In genomic region chr10:34326701-34327100, GRCm38 (mm10) we compare ENCODE assay signal across 9 mouse cellular contexts. TPM values are rescaled to one million over a fixed set of nuclear protein-coding genes. Genes with fewer than 3 reads are reported as not detected.
A peak's percentile ranks its signal among the peaks of the same experiment; 100 is the strongest.
DNase-seq lines count a peak whose midpoint lies in the region; ATAC-seq lines count a peak whose summit lies in the region.
"Had no signal": no experiment of that assay in that cellular context is flagged by ENCODE, and none has a peak within 500 bp of the region (broad histone marks: within the 10 kb centered on the region; RNA-seq: fewer than 3 reads in every experiment).

No protein-coding gene starts in this region.

- no peak overlapping the region for H3K4me3 ChIP-seq in hindbrain, embryonic 11.5 days (ENCODE audit: low read depth, low read length)
- H3K4me3 ChIP-seq in hindbrain, embryonic 12.5 days, result no peak overlapping the region

- WGBS in hindbrain, embryonic 11.5 days, result 30% methylated on average over 4 of the region's 4 CpGs
- 22% methylated on average over 4 of the region's 4 CpGs for WGBS in hindbrain, embryonic 12.5 days

- H3K9ac ChIP-seq in hindbrain, embryonic 11.5 days (ENCODE audit: low read depth, low read length), result no peak overlapping the region
- H3K9ac ChIP-seq in hindbrain, embryonic 12.5 days, result no peak overlapping the region

- no peaks in the 10 kb centered on the region for H3K4me1 ChIP-seq in hindbrain, embryonic 11.5 days (replicated peaks; ENCODE audit: control insufficient read depth, insufficient read depth, low read length)
- H3K4me1 ChIP-seq in hindbrain, embryonic 12.5 days, result no peaks in the 10 kb centered on the region

- peak; percentile 44 for DNase-seq in hindbrain, embryonic 11.5 days (ENCODE audit: low spot score)
- peak; percentile 16 for DNase-seq in thymus, postnatal 14 days
- DNase-seq in thymus, postnatal 36 days, result no peak
- peak; percentile 39 for DNase-seq in embryo, embryonic 11 days
- DNase-seq in urinary bladder, postnatal 14 days (ENCODE audit: low spot score), result no peak
- no peak for DNase-seq in kidney, adult 18-20 months
- no peak for DNase-seq in frontal cortex, postnatal 36 days (ENCODE audit: low spot score in 2 of 2)
- DNase-seq: gastrocnemius, postnatal 36 days had no signal

- H3K9me3 ChIP-seq in hindbrain, embryonic 11.5 days (ENCODE audit: control insufficient read depth, low read length), result no peaks in the 10 kb centered on the region
- H3K9me3 ChIP-seq in hindbrain, embryonic 12.5 days (replicated peaks), result no peaks in the 10 kb centered on the region

- no peak overlapping the region for H3K27ac ChIP-seq in hindbrain, embryonic 11.5 days (ENCODE audit: low read depth, low read length)
- no peak overlapping the region for H3K27ac ChIP-seq in hindbrain, embryonic 12.5 days

- H3K27me3 ChIP-seq in hindbrain, embryonic 11.5 days (ENCODE audit: control insufficient read depth, insufficient read depth, low read length), result no peaks in the 10 kb centered on the region
- no peaks in the 10 kb centered on the region for H3K27me3 ChIP-seq in hindbrain, embryonic 12.5 days

- no peaks in the 10 kb centered on the region for H3K36me3 ChIP-seq in hindbrain, embryonic 11.5 days (ENCODE audit: control insufficient read depth, insufficient read depth, low read length)
- H3K36me3 ChIP-seq in hindbrain, embryonic 12.5 days, result no peaks in the 10 kb centered on the region

- H3K4me2 ChIP-seq in hindbrain, embryonic 11.5 days (replicated peaks; ENCODE audit: low read depth, low read length), result no peak overlapping the region
- no peak overlapping the region for H3K4me2 ChIP-seq in hindbrain, embryonic 12.5 days (replicated peaks)

- ATAC-seq in hindbrain, embryonic 11.5 days (ENCODE audit: low FRiP score), result no peak
- ATAC-seq in hindbrain, embryonic 12.5 days (ENCODE audit: low FRiP score), result no peak

RNA-seq across cellular contexts. Expression of gene Tspyl4, which starts 29.5 kb away (rescaled TPM):
- polyA plus RNA-seq in hindbrain, embryonic 11.5 days (2014; fragmentation: Nextera tagmentation; extraction: Ambion mirVana), result 31.0 and 38.7 TPM in 2 replicates
- polyA plus RNA-seq in hindbrain, embryonic 12.5 days (2016; fragmentation: Nextera tagmentation; extraction: Ambion mirVana), result 134 and 153 TPM in 2 replicates

RNA-seq across cellular contexts. Expression of gene Tspyl1, which starts 44.7 kb away (rescaled TPM):
- 80.5 and 82.8 TPM in 2 replicates for polyA plus RNA-seq in hindbrain, embryonic 11.5 days (2014; fragmentation: Nextera tagmentation; extraction: Ambion mirVana)
- 129 and 140 TPM in 2 replicates for polyA plus RNA-seq in hindbrain, embryonic 12.5 days (2016; fragmentation: Nextera tagmentation; extraction: Ambion mirVana)

Comparison
In these comparisons a context has a peak if more than half of its experiments do, and no peak if none do; other contexts are left out.
1. DNase-seq: peak in hindbrain, embryonic 11.5 days (single experiment), thymus, postnatal 14 days (single experiment) and embryo, embryonic 11 days (single experiment); none in thymus, postnatal 36 days (0 of 2), urinary bladder, postnatal 14 days (single experiment), kidney, adult 18-20 months (single experiment) and frontal cortex, postnatal 36 days (0 of 2).